Mouse (Mus musculus) CH12.LX (cell line): Measurements from ENCODE around the gene Bcl11a.
A peak's percentile ranks its signal among the peaks of the same experiment; 100 is the strongest.

ENCODE experiments used
- CTCF ChIP-seq, 2 experiments: IDR thresholded peaks in 1 of 2; conservative IDR thresholded peaks in 1 of 2; 2 replicates each; pipeline ENCODE4 v1.5.1; 2011 to 2012; ENCODE audit warnings: low read depth in 2 of 2, low read length in 2 of 2, improper control_type of control experiment in 1 of 2, inconsistent platforms in 1 of 2, mild to moderate bottlenecking in 1 of 2, moderate library complexity in 1 of 2
- MAX ChIP-seq: IDR thresholded peaks from 2 replicates; pipeline ENCODE4 v1.6.1; 2011; ENCODE audit warnings: low read length, improper control_type of control experiment
- NELFE ChIP-seq: IDR thresholded peaks from 2 replicates; pipeline ENCODE4 v1.6.1; 2011; ENCODE audit warnings: low read depth, low read length, improper control_type of control experiment
- POLR2A ChIP-seq: IDR thresholded peaks from 2 replicates; pipeline ENCODE4 v1.6.1; 2011; ENCODE audit warnings: low read depth, mild to moderate bottlenecking, improper control_type of control experiment, low read length
- TCF12 ChIP-seq: IDR thresholded peaks from 2 replicates; pipeline ENCODE4 v1.6.1; 2014; ENCODE audit warnings: low read depth, mild to moderate bottlenecking, inconsistent platforms, low read length, improper control_type of control experiment

DNA sequence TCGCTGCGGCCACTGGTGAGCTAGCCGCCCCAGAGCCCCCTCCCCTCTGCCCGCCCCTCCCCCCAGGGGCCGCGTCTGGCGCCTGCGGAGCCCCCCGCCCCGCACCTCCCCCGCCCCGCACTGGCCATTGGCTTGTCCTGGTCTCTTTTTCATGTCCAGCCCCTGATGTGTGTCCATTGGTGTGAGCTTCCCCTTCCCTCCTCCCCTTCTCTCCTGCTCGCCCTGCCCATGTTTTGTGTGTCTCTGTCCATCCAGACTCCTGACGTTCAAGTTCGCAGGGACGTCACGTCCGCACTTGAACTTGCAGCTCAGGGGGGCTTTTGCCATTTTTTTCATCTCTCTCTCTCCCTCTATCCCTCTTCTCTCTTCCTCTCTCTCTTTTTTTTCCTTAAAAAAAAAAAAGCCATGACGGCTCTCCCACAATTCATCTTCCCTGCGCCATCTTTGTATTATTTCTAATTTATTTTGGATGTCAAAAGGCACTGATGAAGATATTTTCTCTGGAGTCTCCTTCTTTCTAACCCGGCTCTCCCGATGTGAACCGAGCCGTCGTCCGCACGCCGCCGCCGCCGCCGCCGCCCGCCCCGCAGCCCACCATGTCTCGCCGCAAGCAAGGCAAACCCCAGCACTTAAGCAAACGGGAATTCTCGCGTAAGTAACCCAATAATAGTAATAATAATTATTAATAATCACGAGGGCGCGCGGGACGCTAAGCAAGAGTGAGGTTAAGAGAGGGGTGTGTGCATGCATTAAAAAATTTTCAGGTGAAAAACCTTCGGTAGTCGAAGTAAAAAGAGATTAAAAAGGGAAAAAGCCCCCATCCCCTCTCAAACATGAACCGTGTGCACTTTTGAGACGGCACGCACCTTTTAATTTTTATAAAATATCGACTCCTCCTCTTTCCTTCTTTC is at the start of gene Bcl11a:
- TF ChIP-seq CTCF (conservative IDR thresholded peaks at IDR 0.05 in 1 of 2, IDR thresholded peaks at IDR 0.05 in 1 of 2; ENCODE audit: low read depth in 2 of 2, low read length in 2 of 2) (no peak), MAX (no peak), POLR2A (peak; percentile 44; the same call in 1 of the 2 replicates), NELFE (no peak), TCF12 (no peak)
